Mouse (Mus musculus) left cerebral cortex, adult 18-20 months (tissue): ENCODE measurements around the gene Gtf2e1. TPM values are rescaled to one million over a fixed set of nuclear protein-coding genes. Genes with fewer than 3 reads are reported as not detected.
A peak's percentile ranks its signal among the peaks of the same experiment; 100 is the strongest.

Experiments
- DNase-seq, 2 experiments: peaks; one replicate each; pipeline ENCODE4 v3.0.0; 2021 to 2022; ENCODE audit warnings: low spot score in 2 of 2, mixed read lengths in 1 of 2
- total RNA-seq, 2 experiments: library from RNA; stranded (reverse); gene quantifications; 2 replicates each; pipeline ENCODE4 v1.2.3; 2021

The Gtf2e1 gene
- total RNA-seq, 2 experiments from 2014 or later = 15.1 to 15.5 TPM

DNA sequence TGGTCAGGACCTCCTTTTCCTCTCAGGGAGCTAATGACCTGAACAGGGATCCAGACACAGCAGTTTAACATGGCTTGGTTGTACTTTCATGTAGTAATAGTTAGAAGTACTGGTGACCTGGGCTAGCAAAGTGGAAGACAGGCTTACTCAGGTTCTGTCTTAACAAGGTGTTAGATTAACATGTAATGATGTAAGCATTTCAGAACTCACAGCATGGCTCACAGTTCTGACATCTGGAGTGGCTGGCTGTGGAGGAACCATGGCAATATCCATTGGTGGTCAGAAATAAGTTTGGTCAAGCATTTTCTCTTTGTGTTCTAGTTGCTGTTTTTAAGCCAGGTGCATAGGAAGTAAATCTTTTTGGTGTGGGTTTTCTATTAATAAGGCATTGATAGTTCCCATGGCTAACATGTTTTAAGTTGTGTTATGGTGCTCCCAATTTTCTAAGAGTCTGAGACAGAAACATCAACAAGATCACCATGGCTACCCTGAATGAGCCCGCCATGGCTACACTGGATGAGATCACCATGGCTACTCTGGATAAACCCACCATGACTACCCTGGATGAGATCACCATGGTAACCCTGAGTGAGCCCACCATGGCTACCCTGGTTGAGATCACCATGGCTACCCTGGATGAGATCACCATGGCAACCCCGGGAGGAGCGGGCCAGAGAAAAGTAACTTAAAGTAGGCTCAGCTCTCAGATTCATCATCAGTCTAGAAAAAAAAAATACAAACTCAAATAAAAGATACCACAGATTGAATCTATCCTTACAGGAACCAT lies 52.6 kb downstream of the Gtf2e1 start:
- DNase-seq = no peak

DNA sequence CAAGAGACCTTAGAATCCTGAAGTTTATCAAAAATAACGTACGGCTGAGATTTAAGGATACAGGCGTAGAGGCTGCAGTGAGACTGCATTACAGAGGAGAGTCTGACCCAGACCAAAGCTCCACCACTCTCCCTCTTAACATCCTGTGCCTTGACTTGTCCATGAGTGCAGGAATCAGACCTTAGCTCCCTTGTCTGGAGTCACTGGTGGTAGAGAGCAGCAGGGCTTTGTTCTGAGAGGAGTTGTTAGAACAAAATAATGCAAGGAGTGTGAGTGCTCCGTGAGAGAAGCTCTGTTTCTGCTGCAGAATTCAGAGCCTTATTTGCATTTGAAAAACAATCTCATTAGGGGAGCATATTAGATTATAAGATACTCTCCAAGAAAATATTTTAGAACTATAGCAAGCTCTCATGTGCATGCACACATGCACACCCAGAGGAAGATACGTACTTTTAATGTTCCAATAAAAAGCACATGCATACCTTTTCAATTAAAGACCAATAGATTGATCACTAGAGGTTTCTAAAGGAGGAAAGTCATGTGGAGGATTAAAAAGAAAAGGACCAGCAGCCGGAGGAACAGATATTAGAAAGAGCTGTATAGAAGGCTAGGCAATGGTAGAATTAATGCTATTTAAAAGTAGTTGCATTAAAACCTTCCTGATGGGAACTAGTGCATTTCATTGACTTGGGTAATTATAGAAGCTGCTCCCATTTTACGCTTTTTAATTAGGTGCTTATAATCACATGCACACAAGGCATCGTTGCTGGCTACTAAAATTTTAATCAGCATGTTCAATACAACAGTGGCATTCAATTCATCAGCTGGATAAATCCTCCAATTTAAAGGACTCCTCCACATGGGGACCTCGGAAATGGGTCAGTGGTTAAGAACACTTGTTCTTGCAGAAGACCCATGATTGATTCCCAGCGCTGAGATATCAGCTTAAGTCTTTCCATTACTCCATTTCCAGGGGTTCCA lies 61.0 kb downstream of the Gtf2e1 start:
- no peak for DNase-seq

DNA sequence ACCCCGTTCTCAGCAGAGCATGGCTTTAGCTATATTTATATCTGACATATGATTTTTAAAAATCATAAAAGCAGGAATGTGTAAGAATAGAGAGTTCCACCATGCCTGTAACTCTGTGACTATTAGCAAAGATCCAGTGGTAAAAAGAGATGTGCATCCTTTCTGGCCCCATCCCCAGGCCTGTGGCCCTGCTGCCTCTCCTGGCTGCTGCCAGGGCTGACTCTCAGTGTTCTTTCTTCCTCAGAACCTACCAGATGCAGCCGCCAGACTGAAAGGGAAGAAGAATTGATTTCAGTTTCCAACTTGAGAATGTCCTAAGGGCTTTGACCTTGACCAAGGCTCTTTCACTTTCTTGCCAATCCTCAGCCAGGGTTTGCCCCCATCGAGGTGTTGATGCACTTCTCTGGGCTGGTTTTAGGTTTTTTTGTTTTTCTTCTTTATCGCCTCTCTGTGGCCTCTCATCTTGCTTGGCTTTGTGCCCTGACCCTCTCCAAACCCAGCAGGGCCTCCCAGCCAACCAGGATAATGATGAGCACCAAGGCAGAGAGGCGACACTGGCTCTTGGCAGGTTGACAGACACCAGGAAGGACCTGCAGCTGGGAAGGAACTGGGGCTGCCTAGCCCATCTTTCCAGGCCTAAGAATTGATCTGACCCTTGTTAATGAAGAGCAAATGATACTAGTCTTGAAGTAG lies 66.8 kb downstream of the Gtf2e1 start:
- DNase-seq = no peak

DNA sequence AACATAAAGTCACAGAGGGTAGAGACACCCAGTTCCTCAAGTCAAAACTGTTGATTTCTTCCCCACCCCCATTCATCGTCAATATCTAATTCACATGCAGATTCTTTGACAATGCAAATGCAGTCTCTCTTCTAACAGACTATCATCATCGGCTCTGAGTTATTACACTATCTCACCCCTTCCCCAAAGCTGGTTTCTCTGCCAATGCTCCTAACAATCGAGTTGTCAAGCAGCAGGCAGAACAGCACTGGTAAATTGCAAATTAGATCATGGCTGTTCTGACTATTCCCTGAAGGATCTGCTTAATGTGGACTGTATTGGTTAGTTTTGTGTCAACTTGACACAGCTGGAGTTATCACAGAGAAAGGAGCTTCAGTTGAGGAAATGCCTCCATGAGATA lies 70.0 kb downstream of the Gtf2e1 start:
- DNase-seq = no peak

DNA sequence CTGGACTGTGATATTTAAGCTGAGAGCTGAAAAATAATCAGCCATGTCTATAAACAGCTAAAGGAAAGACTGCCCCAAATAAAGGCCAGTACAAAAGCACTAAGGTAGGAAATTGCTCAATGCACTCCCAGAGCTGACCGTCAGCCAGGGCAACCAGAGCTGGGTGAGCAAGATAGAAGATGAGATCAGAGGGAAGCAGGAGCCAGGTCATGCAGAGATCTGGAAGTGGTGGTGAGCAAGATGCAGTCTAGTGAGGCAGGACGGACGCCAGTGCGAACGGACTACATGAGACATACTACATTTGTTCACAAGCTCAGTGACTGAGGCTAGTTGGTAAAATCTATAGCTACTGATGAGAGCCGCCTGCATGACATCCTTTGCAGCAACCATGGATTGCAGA lies 75.6 kb downstream of the Gtf2e1 start:
- DNase-seq = no peak

DNA sequence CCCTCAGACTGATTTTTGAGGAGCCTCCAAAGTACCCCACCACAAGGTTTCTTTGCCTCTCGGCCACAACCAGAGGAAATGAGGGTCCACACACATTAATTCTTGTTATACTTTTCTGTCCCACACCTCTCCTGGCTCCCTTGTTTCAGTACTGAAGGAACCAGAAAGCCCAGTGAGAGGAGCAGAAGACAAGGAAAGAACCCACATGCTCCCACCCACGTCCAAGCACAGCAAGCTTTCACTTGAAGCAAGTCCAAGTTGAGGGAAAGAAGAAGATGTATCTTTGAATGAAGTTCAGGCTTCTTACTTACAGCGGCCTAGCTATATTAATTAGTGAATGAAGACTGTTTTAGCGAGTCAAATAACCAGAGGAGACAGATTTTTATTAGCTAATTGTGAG lies 76.7 kb downstream of the Gtf2e1 start:
- peak; percentile 42 to 57 for DNase-seq

DNA sequence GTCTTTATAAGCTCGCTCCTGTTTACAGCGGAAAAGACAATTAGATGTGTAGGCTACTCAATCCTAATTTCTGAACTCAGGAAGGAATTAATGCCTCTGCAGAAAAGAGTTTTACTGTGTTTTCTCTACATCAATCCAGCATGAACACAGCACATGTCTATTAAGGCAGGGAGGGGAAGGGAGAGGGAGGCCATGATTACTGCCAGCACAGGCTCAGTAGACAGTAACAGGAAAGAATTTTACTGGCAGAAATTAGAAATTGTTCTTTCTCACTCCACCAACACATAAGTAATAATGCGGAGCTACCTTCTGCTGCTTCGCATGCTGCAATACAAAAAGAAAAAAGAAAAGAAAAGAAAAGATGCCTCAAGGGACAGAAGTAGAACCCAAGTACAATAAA lies 78.0 kb downstream of the Gtf2e1 start:
- DNase-seq = no peak

Other genes with a start within 250 kb of the Gtf2e1 start
- gene Stxbp5l, start 154.8 kb downstream of the Gtf2e1 start, total RNA-seq = 100 to 1,000 TPM; 109 to 119 TPM
- gene Rabl3, start 96 bp upstream of the Gtf2e1 start, total RNA-seq = 1 to 10 TPM; 8.3 TPM
- not detected for gene Hgd, start 40.4 kb upstream of the Gtf2e1 start, total RNA-seq
- 10 to 100 TPM; 76.5 to 80.3 TPM for gene Ndufb4, start 114.7 kb upstream of the Gtf2e1 start, total RNA-seq
- gene Fstl1, start 237.1 kb upstream of the Gtf2e1 start, total RNA-seq = 10 to 100 TPM; 27.6 to 27.9 TPM